Mouse (Mus musculus) adrenal gland, postnatal 10 days (tissue): ENCODE data around the gene Mucl2. TPM values are rescaled to one million over a fixed set of nuclear protein-coding genes. Genes with fewer than 3 reads are reported as not detected.
"Not testable (repeated sequence)": the region's sequence is repeated elsewhere in the genome, so short reads cannot be mapped to it uniquely, and the experiment has no call there.

Experiments
- DNase-seq: peaks from one replicate; pipeline ENCODE4 v3.0.0; 2021; ENCODE audit warnings: mixed read lengths
- long read RNA-seq, 2 experiments: library from polyadenylated mRNA; stranded (forward); transcript quantifications; one replicate each; pipeline ENCODE4 v2.0.0; 2021
- microRNA-seq: library from miRNA; unstranded; fragments of <30 nt; microRNA quantifications from one replicate; pipeline ENCODE4 v1.2.0, GENCODE M21; 2021
- total RNA-seq, 2 experiments: library from RNA; stranded (reverse); gene quantifications; 2 replicates each; pipeline ENCODE4 v1.2.3; 2021

The Mucl2 gene
- under 1 TPM in 1 of 2 experiments, not detected in 1; 0.67 TPM for total RNA-seq
- long read RNA-seq, experiment 1, result 0 reads
- long read RNA-seq, experiment 2, result 0 reads

DNA sequence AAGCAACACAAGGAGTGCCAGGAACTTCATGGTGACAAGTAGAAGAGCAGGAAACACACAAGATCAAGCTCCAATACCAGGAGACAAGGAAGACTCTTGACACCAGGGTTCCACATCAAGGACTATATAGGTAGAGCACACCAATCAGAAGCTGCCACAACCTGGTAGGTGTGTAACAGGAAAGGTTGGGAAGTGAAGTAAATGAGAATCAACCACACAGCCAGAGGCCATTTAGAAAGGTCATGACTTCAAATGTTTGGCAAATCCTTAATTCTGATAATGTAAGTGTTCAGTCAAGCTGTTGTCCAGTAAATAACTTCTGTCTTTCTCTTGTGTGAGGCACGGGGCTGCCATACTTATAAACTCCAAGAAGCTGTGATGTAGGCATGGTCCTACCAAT, at the start of gene Mucl2:
Gene Mucl2, minus strand, starts transcription at position 101 of the 400 bp plus-strand sequence.
- DNase-seq, result no peak

GRCm38 (mm10) chr15:103913061-103913460, 13.9 kb upstream of the Mucl2 start:
- not testable (repeated sequence) for DNase-seq

Small RNA genes within 50 kb of the gene (microRNA-seq; reads per million reads assigned to microRNA genes)
- gene Gm22852, result not detected

Other genes with a start within 250 kb of the Mucl2 start
- gene Mucl1, start 143.8 kb downstream of the Mucl2 start, total RNA-seq, result under 1 TPM in 1 of 2 experiments, not detected in 1; 0.55 TPM